Mouse (Mus musculus): ENCODE measurements at regions not wholly inside any gene's neighbourhood (a gene's known extent, or its start where the extent isn't known, plus 50 kb on each side); places are given as distances from the start of the nearest gene placed in this dataset.

DNA sequence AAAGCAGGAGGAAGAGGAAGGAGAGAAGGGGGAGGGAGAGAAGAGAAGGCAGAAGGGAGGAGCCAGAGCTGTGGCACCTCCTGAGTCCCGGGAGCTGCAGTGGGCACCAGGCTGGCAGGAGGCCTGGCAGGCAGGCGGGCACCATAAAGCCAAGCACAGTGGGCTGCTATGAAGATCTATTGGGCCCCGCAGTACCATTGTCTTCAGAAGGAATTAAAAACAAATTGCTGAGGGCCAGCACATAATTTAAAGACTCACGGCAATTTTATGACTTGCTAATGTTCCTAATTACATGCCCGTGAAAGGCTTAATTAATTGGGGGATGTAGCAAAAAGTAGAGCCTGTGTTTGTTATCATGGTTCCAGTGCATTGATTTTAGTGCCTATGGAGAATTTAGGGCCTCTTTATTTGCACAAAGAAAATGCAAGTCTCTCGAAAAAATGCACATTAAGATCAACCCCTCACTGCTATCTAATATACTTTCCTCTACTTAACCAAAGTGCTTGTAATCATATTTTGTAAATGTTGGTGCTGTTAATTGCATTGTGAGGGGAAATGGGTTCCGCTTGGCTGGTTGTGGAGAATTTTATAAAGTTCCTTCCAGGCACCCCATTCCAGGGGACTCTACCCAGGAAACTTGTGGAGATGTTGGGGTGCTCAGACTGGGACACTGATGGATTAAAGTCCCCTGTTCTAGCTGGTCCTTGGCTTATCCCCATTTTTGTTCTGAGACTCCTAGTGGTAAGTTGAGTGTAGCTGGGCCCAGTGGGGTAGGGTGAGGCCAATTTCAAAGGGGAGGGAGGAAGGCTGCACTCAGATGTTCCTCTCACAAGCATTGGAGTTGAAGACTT, 85.7 kb upstream of the Lhx1 start:
- no peak for TF ChIP-seq CTCF (IDR thresholded peaks at IDR 0.05; ENCODE audit: insufficient read depth, low read depth, low read length)
- no peak for TF ChIP-seq POLR2A (IDR thresholded peaks at IDR 0.05; ENCODE audit: insufficient read depth, low read depth, low read length)
- WGBS = 56% methylated on average over 7 of the region's 7 CpGs
- Histone ChIP-seq H3K4me1 (ENCODE audit: control insufficient read depth, insufficient read depth, low read length) (no peaks in the 10 kb centered on the region), H3K27ac (ENCODE audit: insufficient read depth, low read depth, low read length) (no peak overlapping the region), H3K4me3 (ENCODE audit: insufficient read depth, low read depth, low read length) (no peak overlapping the region)

DNA sequence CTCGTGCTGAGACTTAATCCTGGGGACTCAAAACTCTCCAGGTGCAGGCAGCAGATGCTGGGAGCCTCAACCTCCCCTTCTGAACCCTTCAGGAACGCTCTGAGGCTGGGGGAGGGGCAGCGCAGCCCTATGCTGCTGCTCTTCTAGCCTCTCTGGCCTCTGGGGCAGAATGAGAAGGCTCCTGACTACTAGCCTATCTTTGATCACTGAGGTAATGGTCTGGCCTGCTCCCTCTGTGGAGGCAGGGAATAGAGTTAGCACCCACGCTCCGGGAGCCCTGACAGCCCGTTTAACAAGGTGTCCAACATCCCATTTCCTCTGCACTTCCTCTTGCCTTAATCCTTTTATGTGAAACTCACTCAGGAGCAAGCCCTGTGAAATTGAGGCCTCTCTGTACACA, 79.4 kb upstream of the Lhx1 start:
- H3K4me1 ChIP-seq (ENCODE audit: control insufficient read depth, insufficient read depth, low read length) = no peaks in the 10 kb centered on the region
- TF ChIP-seq POLR2A (IDR thresholded peaks at IDR 0.05; ENCODE audit: insufficient read depth, low read depth, low read length) = no peak
- no peak for TF ChIP-seq CTCF (IDR thresholded peaks at IDR 0.05; ENCODE audit: insufficient read depth, low read depth, low read length)
- H3K27ac ChIP-seq (ENCODE audit: insufficient read depth, low read depth, low read length) = no peak overlapping the region
- 23% methylated on average over 6 of the region's 6 CpGs for WGBS
- H3K4me3 ChIP-seq (ENCODE audit: insufficient read depth, low read depth, low read length) = no peak overlapping the region

DNA sequence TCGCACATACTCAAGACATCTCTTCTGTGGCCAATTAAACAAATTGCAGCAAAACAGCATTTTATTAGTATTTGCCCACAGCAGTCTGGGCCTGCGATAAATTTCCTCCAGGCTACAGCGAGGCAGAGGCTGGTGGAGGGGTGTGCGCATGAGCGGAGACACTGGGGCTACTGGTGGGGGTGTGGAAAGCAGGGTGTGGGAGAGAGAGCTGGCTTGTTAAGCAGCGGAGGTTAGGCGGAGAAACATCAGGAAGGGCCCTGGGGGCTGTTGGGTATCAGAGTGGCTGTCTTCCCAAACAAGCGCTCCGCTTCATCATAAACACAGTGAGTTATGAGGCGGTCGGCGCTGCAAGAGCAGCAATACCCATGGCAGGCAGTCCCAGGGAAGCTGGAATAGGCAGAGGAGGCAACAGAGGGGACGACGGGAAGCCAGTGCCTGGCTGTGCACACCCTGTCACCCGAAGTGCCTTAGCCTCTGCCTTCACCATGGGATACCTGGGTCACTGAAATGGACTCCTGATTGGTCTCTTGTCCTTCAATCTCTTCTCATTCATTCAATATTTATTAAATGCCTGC, 74.0 kb upstream of the Lhx1 start:
- WGBS = 56% methylated on average over 15 of the region's 15 CpGs
- Histone ChIP-seq H3K4me1 (ENCODE audit: control insufficient read depth, insufficient read depth, low read length) (no peaks in the 10 kb centered on the region), H3K27ac (ENCODE audit: insufficient read depth, low read depth, low read length) (no peak overlapping the region), H3K4me3 (ENCODE audit: insufficient read depth, low read depth, low read length) (no peak overlapping the region)
- TF ChIP-seq POLR2A (IDR thresholded peaks at IDR 0.05; ENCODE audit: insufficient read depth, low read depth, low read length) = no peak
- TF ChIP-seq CTCF (IDR thresholded peaks at IDR 0.05; ENCODE audit: insufficient read depth, low read depth, low read length) = no peak

DNA sequence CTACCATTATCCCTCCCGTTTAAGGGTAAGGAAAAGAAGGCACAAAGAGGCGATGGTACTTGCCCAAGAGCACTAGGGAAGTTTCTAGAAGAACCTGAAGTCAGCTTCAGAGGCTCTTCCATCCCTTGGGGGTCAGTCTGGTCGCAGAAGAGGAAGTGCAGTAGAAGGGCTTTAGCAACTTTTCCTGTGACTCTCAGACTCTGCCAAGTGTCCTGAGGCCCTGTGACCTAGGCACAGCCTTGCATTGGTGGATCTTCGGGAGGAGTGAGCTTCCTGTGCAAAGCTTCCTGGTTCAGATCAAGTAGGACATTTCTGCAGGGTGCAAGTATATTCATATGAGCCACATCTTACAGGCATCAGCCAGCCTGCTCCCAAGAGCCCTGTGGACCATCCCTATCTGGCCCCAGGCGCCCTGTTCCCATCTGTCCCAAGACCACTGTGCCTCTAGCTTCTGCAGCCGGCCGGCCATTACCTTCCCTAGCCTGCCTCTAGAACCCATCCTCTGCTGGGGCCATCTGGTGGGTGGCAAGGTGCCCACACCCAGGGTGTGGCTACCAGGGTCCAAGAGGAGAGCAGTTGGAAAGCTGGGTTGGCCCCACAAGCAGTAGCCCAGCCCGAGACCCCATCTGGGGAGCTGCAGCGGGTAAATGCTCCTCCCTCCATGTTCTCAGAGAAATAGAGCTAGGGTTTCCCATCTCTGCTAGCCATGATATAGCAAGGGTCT, 72.4 kb upstream of the Lhx1 start:
- Histone ChIP-seq H3K4me3 (ENCODE audit: insufficient read depth, low read depth, low read length) (no peak overlapping the region), H3K4me1 (ENCODE audit: control insufficient read depth, insufficient read depth, low read length) (no peaks in the 10 kb centered on the region), H3K27ac (ENCODE audit: insufficient read depth, low read depth, low read length) (no peak overlapping the region)
- WGBS = 90% methylated on average over 9 of the region's 9 CpGs
- TF ChIP-seq POLR2A (IDR thresholded peaks at IDR 0.05; ENCODE audit: insufficient read depth, low read depth, low read length) (no peak), CTCF (IDR thresholded peaks at IDR 0.05; ENCODE audit: insufficient read depth, low read depth, low read length) (no peak)

GRCm38 (mm10) chr11:84592715-84593339, 67.5 kb upstream of the Lhx1 start:
- H3K27ac ChIP-seq (ENCODE audit: insufficient read depth, low read depth, low read length) = no peak overlapping the region
- no peak overlapping the region for H3K4me3 ChIP-seq (ENCODE audit: insufficient read depth, low read depth, low read length)
- H3K4me1 ChIP-seq (ENCODE audit: control insufficient read depth, insufficient read depth, low read length) = no peaks in the 10 kb centered on the region
- TF ChIP-seq POLR2A (IDR thresholded peaks at IDR 0.05; ENCODE audit: insufficient read depth, low read depth, low read length) = no peak
- TF ChIP-seq CTCF (IDR thresholded peaks at IDR 0.05; ENCODE audit: insufficient read depth, low read depth, low read length) = no peak
- 64% methylated on average over 6 of the region's 6 CpGs for WGBS

- no peak overlapping the region for H3K4me3 ChIP-seq (ENCODE audit: insufficient read depth, low read depth, low read length)
- TF ChIP-seq POLR2A (IDR thresholded peaks at IDR 0.05; ENCODE audit: insufficient read depth, low read depth, low read length) (no peak), CTCF (IDR thresholded peaks at IDR 0.05; ENCODE audit: insufficient read depth, low read depth, low read length) (no peak)
- H3K27ac ChIP-seq (ENCODE audit: insufficient read depth, low read depth, low read length) = no peak overlapping the region
- H3K4me1 ChIP-seq (ENCODE audit: control insufficient read depth, insufficient read depth, low read length) = no peaks in the 10 kb centered on the region
- 56% methylated on average over 14 of the region's 14 CpGs for WGBS
Observed at GRCm38 (mm10) chr11:84587107-84587506, 61.8 kb upstream of the Lhx1 start.

DNA sequence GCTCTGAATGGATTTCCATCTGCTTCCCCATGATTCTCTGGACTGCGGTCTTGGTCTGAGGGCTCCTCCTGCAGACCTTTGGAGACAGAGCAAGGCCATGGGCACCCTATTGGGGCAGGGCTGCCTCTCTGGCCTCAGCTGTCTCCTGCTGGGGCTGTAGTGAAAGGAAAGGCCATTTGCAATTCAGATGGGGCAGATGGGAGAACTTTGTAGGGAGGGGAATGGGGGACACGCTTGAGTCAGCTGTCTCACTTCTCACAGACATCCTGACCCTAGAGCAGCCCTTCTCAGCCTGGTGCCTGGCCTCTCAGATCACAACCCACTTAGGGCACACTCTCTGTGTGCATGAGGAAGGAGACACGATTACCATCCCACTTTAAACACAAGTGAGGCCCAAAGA, 60.3 kb upstream of the Lhx1 start:
- Histone ChIP-seq H3K4me1 (ENCODE audit: control insufficient read depth, insufficient read depth, low read length) (no peaks in the 10 kb centered on the region), H3K27ac (ENCODE audit: insufficient read depth, low read depth, low read length) (no peak overlapping the region), H3K4me3 (ENCODE audit: insufficient read depth, low read depth, low read length) (no peak overlapping the region)
- TF ChIP-seq POLR2A (IDR thresholded peaks at IDR 0.05; ENCODE audit: insufficient read depth, low read depth, low read length) = no peak
- 79% methylated on average over 3 of the region's 3 CpGs for WGBS

- H3K4me3 ChIP-seq (ENCODE audit: insufficient read depth, low read depth, low read length) = no peak overlapping the region
- no peak overlapping the region for H3K27ac ChIP-seq (ENCODE audit: insufficient read depth, low read depth, low read length)
- TF ChIP-seq CTCF (IDR thresholded peaks at IDR 0.05; ENCODE audit: insufficient read depth, low read depth, low read length) (no peak), POLR2A (IDR thresholded peaks at IDR 0.05; ENCODE audit: insufficient read depth, low read depth, low read length) (no peak)
- H3K4me1 ChIP-seq (ENCODE audit: control insufficient read depth, insufficient read depth, low read length) = no peaks in the 10 kb centered on the region
- 67% methylated on average over 17 of the region's 17 CpGs for WGBS
Observed at GRCm38 (mm10) chr11:84578805-84579541, 53.6 kb upstream of the Lhx1 start.

All from olfactory bulb, adult 2 months (tissue).